In genomic region chr2:154943101-154943500, GRCm38 (mm10) we compare ENCODE assay signal across 8 mouse cellular contexts. TPM values are rescaled to one million over a fixed set of nuclear protein-coding genes. Genes with fewer than 3 reads are reported as not detected.
A peak's percentile ranks its signal among the peaks of the same experiment; 100 is the strongest.
DNase-seq lines count a peak whose midpoint lies in the region; ATAC-seq and TF ChIP-seq lines count a peak whose summit lies in the region.

No protein-coding gene starts in this region.

- no peak for TF ChIP-seq POLR2A in bone marrow, adult 2 months (IDR thresholded peaks at IDR 0.05; ENCODE audit: borderline replicate concordance, control insufficient read depth, low read depth, low read length)

- 15% methylated on average over 11 of the region's 11 CpGs for WGBS in bone marrow, adult 2 months
- WGBS in embryonic facial prominence, embryonic 14.5 days: 9% methylated on average over 11 of the region's 11 CpGs
- WGBS in limb, embryonic 13.5 days: 12% methylated on average over 11 of the region's 11 CpGs
- WGBS in midbrain, postnatal 0 days: 5% methylated on average over 11 of the region's 11 CpGs

- peak; percentile 67 for TF ChIP-seq CTCF in bone marrow, adult 2 months (IDR thresholded peaks at IDR 0.05; ENCODE audit: control insufficient read depth, insufficient read depth, low read length)
- TF ChIP-seq CTCF in midbrain, postnatal 0 days (IDR thresholded peaks at IDR 0.05): peak; percentile 85

- H3K9me3 ChIP-seq in embryonic facial prominence, embryonic 14.5 days (ENCODE audit: control insufficient read depth, low read length): no peaks in the 10 kb centered on the region
- no peaks in the 10 kb centered on the region for H3K9me3 ChIP-seq in limb, embryonic 13.5 days
- no peaks in the 10 kb centered on the region for H3K9me3 ChIP-seq in midbrain, postnatal 0 days (ENCODE audit: low read length)

- peak; percentile 76 for DNase-seq in 416B (ENCODE audit: low read depth)
- DNase-seq in embryonic facial prominence, embryonic 14.5 days (ENCODE audit: low spot score): peak; percentile 71
- DNase-seq in heart, adult 8-10 months (ENCODE audit: low spot score): peak; percentile 72
- peak; percentile 82 for DNase-seq in kidney, adult 9 months
- DNase-seq in midbrain, postnatal 0 days (ENCODE audit: low spot score): peak; percentile 61
- DNase-seq in spleen, postnatal 14 days (ENCODE audit: low spot score in 2 of 2): peak; percentile 41 to 62

- no peaks in the 10 kb centered on the region for H3K36me3 ChIP-seq in embryonic facial prominence, embryonic 14.5 days (ENCODE audit: control insufficient read depth, insufficient read depth, low read length)
- H3K36me3 ChIP-seq in limb, embryonic 13.5 days: no peaks in the 10 kb centered on the region
- no peaks in the 10 kb centered on the region for H3K36me3 ChIP-seq in midbrain, postnatal 0 days (ENCODE audit: insufficient read depth, low read length)

- H3K27me3 ChIP-seq in embryonic facial prominence, embryonic 14.5 days (replicated peaks; ENCODE audit: control insufficient read depth, insufficient read depth, low read length): no peaks in the 10 kb centered on the region
- peaks cover 23% of the 10 kb centered on the region; the same call in 1 of the 2 replicates for H3K27me3 ChIP-seq in limb, embryonic 13.5 days
- no peaks in the 10 kb centered on the region for H3K27me3 ChIP-seq in midbrain, postnatal 0 days (ENCODE audit: insufficient read depth, low read length)

- H3K9ac ChIP-seq in embryonic facial prominence, embryonic 14.5 days (ENCODE audit: low read depth, low read length): no peak overlapping the region
- H3K9ac ChIP-seq in limb, embryonic 13.5 days: no peak overlapping the region
- no peak overlapping the region for H3K9ac ChIP-seq in midbrain, postnatal 0 days (replicated peaks; ENCODE audit: low read length, poor library complexity, severe bottlenecking)

- peak; percentile 67; the same call in 1 of the 2 replicates for ATAC-seq in embryonic facial prominence, embryonic 14.5 days (ENCODE audit: low read depth)
- ATAC-seq in limb, embryonic 13.5 days (ENCODE audit: low FRiP score, low read depth): no peak
- no peak for ATAC-seq in midbrain, postnatal 0 days (ENCODE audit: low FRiP score)

- no peak overlapping the region for H3K4me3 ChIP-seq in bone marrow, adult 2 months (replicated peaks; ENCODE audit: control insufficient read depth, low read depth, low read length)
- H3K4me3 ChIP-seq in embryonic facial prominence, embryonic 14.5 days (ENCODE audit: low read depth, low read length): peak overlapping the region; percentile 13; the same call in 1 of the 2 replicates
- 0 out of 2 replicates have a peak overlapping the region, but pooled peaks have one; percentile 7 for H3K4me3 ChIP-seq in limb, embryonic 13.5 days
- no peak overlapping the region for H3K4me3 ChIP-seq in midbrain, postnatal 0 days (ENCODE audit: low read depth, low read length)

- H3K27ac ChIP-seq in bone marrow, adult 2 months (ENCODE audit: control insufficient read depth, insufficient read depth, low read depth, low read length, poor library complexity): no peak overlapping the region
- 0 out of 2 replicates have a peak overlapping the region, but pooled peaks have one; percentile 11 for H3K27ac ChIP-seq in embryonic facial prominence, embryonic 14.5 days (replicated peaks; ENCODE audit: low read depth, low read length)
- no peak overlapping the region for H3K27ac ChIP-seq in limb, embryonic 13.5 days
- H3K27ac ChIP-seq in midbrain, postnatal 0 days (ENCODE audit: low read depth, low read length): no peak overlapping the region

- peak overlapping the region; percentile 40 for H3K4me2 ChIP-seq in embryonic facial prominence, embryonic 14.5 days (ENCODE audit: low read depth, low read length)
- peak overlapping the region; percentile 28 for H3K4me2 ChIP-seq in limb, embryonic 13.5 days (replicated peaks)
- no peak overlapping the region for H3K4me2 ChIP-seq in midbrain, postnatal 0 days (ENCODE audit: low read depth, low read length, poor library complexity, severe bottlenecking)

- no peaks in the 10 kb centered on the region for H3K4me1 ChIP-seq in bone marrow, adult 2 months (ENCODE audit: control insufficient read depth, insufficient read depth, low read length)
- peaks cover 5% of the 10 kb centered on the region; the same call in 1 of the 2 replicates for H3K4me1 ChIP-seq in embryonic facial prominence, embryonic 14.5 days (ENCODE audit: control insufficient read depth, insufficient read depth, low read length)
- peaks cover 29% of the 10 kb centered on the region for H3K4me1 ChIP-seq in limb, embryonic 13.5 days
- no peaks in the 10 kb centered on the region for H3K4me1 ChIP-seq in midbrain, postnatal 0 days (ENCODE audit: insufficient read depth, low read length)

RNA-seq across cellular contexts. Expression of gene Eif2s2, which starts 50.4 kb away (rescaled TPM):
- 46.8 and 88.6 TPM in 2 replicates for polyA plus RNA-seq in bone marrow, adult 2 months (2011; ENCODE audit: insufficient read depth, insufficient read length, low replicate concordance, missing spikeins)
- polyA plus RNA-seq in embryonic facial prominence, embryonic 14.5 days (2014; fragmentation: Nextera tagmentation; extraction: Ambion mirVana): 107 and 118 TPM in 2 replicates
- total RNA-seq in heart, adult 8-10 months (2022): 10 to 100 TPM; 54.7 to 61.0 (median 55.7) TPM
- polyA plus RNA-seq in limb, embryonic 13.5 days (2015; fragmentation: Nextera tagmentation; extraction: Ambion mirVana): 110 and 115 TPM in 2 replicates
- total RNA-seq in midbrain, postnatal 0 days (2014; rRNA removed): 47.8 and 58.1 TPM in 2 replicates
- polyA plus RNA-seq in midbrain, postnatal 0 days (2015; fragmentation: Nextera tagmentation; extraction: Ambion mirVana): 101 and 114 TPM in 2 replicates

Comparison
In these comparisons a context has a peak if more than half of its experiments do, and no peak if none do; other contexts are left out.
1. H3K4me3 ChIP-seq: peak in embryonic facial prominence, embryonic 14.5 days (single experiment) and limb, embryonic 13.5 days (single experiment); none in bone marrow, adult 2 months (single experiment) and midbrain, postnatal 0 days (single experiment).
2. Peak in every context shown above with its lines, with median percentiles within 50 percentile points of each other: DNase-seq.